Comparison of ENCODE assay signal across 14 mouse cellular contexts in genomic region chr4:134607679-134608078, GRCm38 (mm10).
"Had no signal": no experiment of that assay in that cellular context is flagged by ENCODE, and none has a peak within 500 bp of the region (broad histone marks: within the 10 kb centered on the region; RNA-seq: fewer than 3 reads in every experiment).

No protein-coding gene starts in this region.

- DNase-seq: lung, adult 18-20 months; lung, embryonic 14.5 days; lung, postnatal 10 days; midbrain, embryonic 14.5 days; right cerebral cortex, postnatal 14 days; thymus, adult 2 months; thymus, postnatal 25 days; thymus, postnatal 4 days had no signal

- H3K9ac ChIP-seq: lung, embryonic 14.5 days; midbrain, embryonic 12.5 days; neural tube, embryonic 12.5 days; stomach, embryonic 15.5 days had no signal

- H3K27ac ChIP-seq: midbrain, embryonic 10.5 days; midbrain, embryonic 12.5 days; neural tube, embryonic 12.5 days; stomach, embryonic 15.5 days; stomach, postnatal 0 days had no signal

- H3K9me3 ChIP-seq: midbrain, embryonic 10.5 days; midbrain, embryonic 12.5 days; neural tube, embryonic 12.5 days; stomach, embryonic 15.5 days had no signal

- H3K27me3 ChIP-seq: midbrain, embryonic 12.5 days; neural tube, embryonic 12.5 days had no signal

- H3K4me1 ChIP-seq: midbrain, embryonic 12.5 days had no signal

- H3K36me3 ChIP-seq: midbrain, embryonic 10.5 days; midbrain, embryonic 12.5 days; neural tube, embryonic 12.5 days; stomach, embryonic 15.5 days had no signal

- H3K4me3 ChIP-seq: midbrain, embryonic 10.5 days; midbrain, embryonic 12.5 days; neural tube, embryonic 12.5 days; stomach, embryonic 15.5 days had no signal

- ATAC-seq: midbrain, embryonic 16.5 days had no signal
